Mouse (Mus musculus) hindbrain, embryonic 11.5 days (tissue): Measurements from ENCODE around the gene Ptrh1. TPM values are rescaled to one million over a fixed set of nuclear protein-coding genes. Genes with fewer than 3 reads are reported as not detected.

ENCODE experiments used
- polyA plus RNA-seq: library from polyadenylated mRNA; unstranded; fragments of >200 nt; fragmentation: Nextera tagmentation; extraction: Ambion mirVana; gene quantifications from 2 replicates; pipeline ENCODE4 v1.2.1, GENCODE M21; 2014

The Ptrh1 gene
- polyA plus RNA-seq, 1 experiment from 2014 or later, result 4.2 TPM

Other genes with a start within 250 kb of the Ptrh1 start
- 9.0 and 9.2 TPM in 2 replicates for gene Fam102a, start 240.5 kb upstream of the Ptrh1 start, polyA plus RNA-seq
- gene Dpm2, start 204.9 kb upstream of the Ptrh1 start, polyA plus RNA-seq, result 115 and 125 TPM in 2 replicates
- gene Pip5kl1, start 201.0 kb upstream of the Ptrh1 start, polyA plus RNA-seq, result 2.1 and 2.6 TPM in 2 replicates
- 0.37 and 0.42 TPM in 2 replicates for gene 9430097D07Rik, start 200.1 kb upstream of the Ptrh1 start, polyA plus RNA-seq
- 12.9 and 13.4 TPM in 2 replicates for gene St6galnac4, start 188.7 kb upstream of the Ptrh1 start, polyA plus RNA-seq
- 3.2 and 5.0 TPM in 2 replicates for gene St6galnac6, start 176.1 kb upstream of the Ptrh1 start, polyA plus RNA-seq
- gene Ak1, start 154.0 kb upstream of the Ptrh1 start, polyA plus RNA-seq, result 23.4 and 23.9 TPM in 2 replicates
- 18.1 and 23.1 TPM in 2 replicates for gene Eng, start 129.2 kb upstream of the Ptrh1 start, polyA plus RNA-seq
- gene Fpgs, start 71.6 kb upstream of the Ptrh1 start, polyA plus RNA-seq, result 11.2 and 13.6 TPM in 2 replicates
- 77.3 and 79.9 TPM in 2 replicates for gene Cdk9, start 62.7 kb upstream of the Ptrh1 start, polyA plus RNA-seq
- 25.9 and 27.6 TPM in 2 replicates for gene Sh2d3c, start 54.7 kb upstream of the Ptrh1 start, polyA plus RNA-seq
- 2.3 and 3.0 TPM in 2 replicates for gene 6330409D20Rik, start 34.8 kb upstream of the Ptrh1 start, polyA plus RNA-seq
- 53.1 and 53.5 TPM in 2 replicates for gene Tor2a, start 18.6 kb upstream of the Ptrh1 start, polyA plus RNA-seq
- 0.22 and 0.34 TPM in 2 replicates for gene Ttc16, start 153 bp upstream of the Ptrh1 start, polyA plus RNA-seq
- gene Cfap157, start 8.6 kb downstream of the Ptrh1 start, polyA plus RNA-seq, result 0.80 and 0.98 TPM in 2 replicates
- 62.8 and 64.7 TPM in 2 replicates for gene Stxbp1, start 71.5 kb downstream of the Ptrh1 start, polyA plus RNA-seq
- 11.6 and 13.1 TPM in 2 replicates for gene Fam129b, start 100.3 kb downstream of the Ptrh1 start, polyA plus RNA-seq
- gene Rpl12, start 185.8 kb downstream of the Ptrh1 start, polyA plus RNA-seq, result 129 and 134 TPM in 2 replicates
- 8.0 and 8.7 TPM in 2 replicates for gene Lrsam1, start 185.8 kb downstream of the Ptrh1 start, polyA plus RNA-seq
- 9.3 and 10.5 TPM in 2 replicates for gene Slc2a8, start 206.3 kb downstream of the Ptrh1 start, polyA plus RNA-seq